Mouse (Mus musculus) limb, embryonic 11.5 days (tissue): Measurements from ENCODE around the gene Eif5a. TPM values are rescaled to one million over a fixed set of nuclear protein-coding genes. Genes with fewer than 3 reads are reported as not detected.

ENCODE experiments used
- ATAC-seq: fragments of 200-750 bp; cut with Nextera tagmentation; 2 replicates; pipeline ENCODE4 v1.8.0; 2017; ENCODE audit warnings: low read depth; ENCODE audit not compliant: insufficient number of reproducible peaks, low FRiP score, low TSS enrichment
- DNase-seq: peaks from one replicate; pipeline ENCODE4 v3.0.0-alpha.2; 2015; ENCODE audit warnings: low spot score
- H3K27ac ChIP-seq: fragments of 300-500 bp; sonication (generic); replicated peaks from 2 replicates; pipeline ENCODE4 v1.5.1; 2014; ENCODE audit warnings: low read depth, mild to moderate bottlenecking, low read length
- H3K27me3 ChIP-seq: fragments of 300-500 bp; sonication (generic); 2 replicates; pipeline ENCODE4 v1.6.1; 2014; ENCODE audit warnings: mild to moderate bottlenecking, low read length, mixed read lengths; ENCODE audit not compliant: control insufficient read depth, insufficient read depth
- H3K36me3 ChIP-seq: fragments of 300-500 bp; sonication (generic); 2 replicates; pipeline ENCODE4 v1.6.1; 2014; ENCODE audit warnings: mild to moderate bottlenecking, low read length, moderate library complexity, mixed read lengths; ENCODE audit not compliant: control insufficient read depth, insufficient read depth
- H3K4me1 ChIP-seq: fragments of 300-500 bp; sonication (generic); 2 replicates; pipeline ENCODE4 v1.6.1; 2014; ENCODE audit warnings: low read length, mixed read lengths; ENCODE audit not compliant: control insufficient read depth, insufficient read depth
- H3K4me2 ChIP-seq: fragments of 300-500 bp; sonication (generic); 2 replicates; pipeline ENCODE4 v1.6.1; 2014; ENCODE audit warnings: low read depth, mild to moderate bottlenecking, moderate library complexity; ENCODE audit not compliant: severe bottlenecking
- H3K4me3 ChIP-seq: fragments of 300-500 bp; sonication (generic); 2 replicates; pipeline ENCODE4 v1.5.1; 2014; ENCODE audit warnings: low read depth, low read length
- H3K9ac ChIP-seq: fragments of 300-500 bp; sonication (generic); 2 replicates; pipeline ENCODE4 v1.6.1; 2014; ENCODE audit warnings: mild to moderate bottlenecking, low read length
- H3K9me3 ChIP-seq: fragments of 300-500 bp; sonication (generic); 2 replicates; pipeline ENCODE4 v1.6.1; 2016; ENCODE audit warnings: low read length; ENCODE audit not compliant: control insufficient read depth
- WGBS: fragments of 180-500 bp; shearing (Covaris S2); extraction: QIAGEN DNeasy Blood & Tissue Kit; methylation state at CpG from one replicate; pipeline ENCODE4 v1.1.7; 2014; 5-methylcytosine and 5-hydroxymethylcytosine counted together
- microRNA-seq: library from miRNA; unstranded; fragments of <30 nt; microRNA quantifications from one replicate; pipeline ENCODE4, GENCODE M21; 2016
- polyA plus RNA-seq: library from polyadenylated mRNA; unstranded; fragments of >200 nt; fragmentation: Nextera tagmentation; extraction: Ambion mirVana; gene quantifications from 2 replicates; pipeline ENCODE4 v1.2.1, GENCODE M21; 2014

Gene Eif5a
- polyA plus RNA-seq, 1 experiment from 2014 or later: 2,370 TPM

- no peak overlapping the region for H3K9ac ChIP-seq
- H3K9me3 ChIP-seq: no peaks in the 10 kb centered on the region
- peaks cover 12% of the 10 kb centered on the region for H3K4me1 ChIP-seq
- H3K27ac ChIP-seq: no peak overlapping the region
- peak overlapping the region; percentile 26; the same call in 1 of the 2 replicates for H3K4me2 ChIP-seq
- 7% methylated on average over 12 of the region's 12 CpGs for WGBS
- DNase-seq (peak; percentile 91), ATAC-seq (no peak)
- no peak overlapping the region for H3K4me3 ChIP-seq
- no peaks in the 10 kb centered on the region for H3K27me3 ChIP-seq
- H3K36me3 ChIP-seq: no peaks in the 10 kb centered on the region
Observed at GRCm38 (mm10) chr11:69876867-69877266, 44.9 kb downstream of the Eif5a start.

GRCm38 (mm10) chr11:69876186-69876585 is 45.6 kb downstream of the Eif5a start:
- 66% methylated on average over 7 of the region's 7 CpGs for WGBS
- ATAC-seq: no peak
- H3K4me3 ChIP-seq: no peak overlapping the region
- no peaks in the 10 kb centered on the region for H3K27me3 ChIP-seq
- H3K9ac ChIP-seq: 0 out of 2 replicates have a peak overlapping the region, but pooled peaks have one; percentile 12
- DNase-seq: no peak
- 0 out of 2 replicates have a peak overlapping the region, but pooled peaks have one; percentile 8 for H3K27ac ChIP-seq
- no peak overlapping the region for H3K4me2 ChIP-seq
- no peaks in the 10 kb centered on the region for H3K9me3 ChIP-seq
- H3K4me1 ChIP-seq: peaks cover 12% of the 10 kb centered on the region
- no peaks in the 10 kb centered on the region for H3K36me3 ChIP-seq

GRCm38 (mm10) chr11:69872451-69872850 is 49.3 kb downstream of the Eif5a start:
- Histone ChIP-seq H3K4me3 (no peak overlapping the region), H3K9ac (no peak overlapping the region), H3K36me3 (no peaks in the 10 kb centered on the region), H3K4me1 (no peaks in the 10 kb centered on the region), H3K27me3 (no peaks in the 10 kb centered on the region), H3K9me3 (no peaks in the 10 kb centered on the region), H3K27ac (no peak overlapping the region), H3K4me2 (no peak overlapping the region)
- 70% methylated on average over 4 of the region's 4 CpGs for WGBS
- no peak for ATAC-seq
- no peak for DNase-seq

DNA sequence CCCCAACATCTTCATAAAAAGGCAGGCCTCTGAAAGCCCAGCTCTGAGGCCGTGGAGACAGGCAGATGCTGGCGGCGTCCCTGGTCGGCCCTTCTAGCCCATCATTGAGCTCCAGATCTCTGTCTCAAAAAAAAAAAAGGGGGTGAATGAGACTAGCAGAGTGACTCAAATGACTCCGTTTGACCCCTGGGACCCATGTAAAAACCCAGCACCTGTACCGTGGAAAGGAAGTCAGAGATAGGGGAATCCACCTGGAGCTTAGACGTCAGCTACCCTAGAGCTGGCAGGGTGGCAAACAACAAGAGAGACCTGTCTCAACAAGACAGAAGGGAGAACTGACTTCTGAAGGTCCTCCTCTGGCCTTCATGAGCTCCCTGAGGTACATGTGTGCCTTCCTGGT is 49.9 kb downstream of the Eif5a start:
- Histone ChIP-seq H3K9me3 (no peaks in the 10 kb centered on the region), H3K27ac (no peak overlapping the region), H3K36me3 (no peaks in the 10 kb centered on the region), H3K27me3 (no peaks in the 10 kb centered on the region), H3K4me3 (no peak overlapping the region), H3K9ac (no peak overlapping the region), H3K4me1 (no peaks in the 10 kb centered on the region), H3K4me2 (no peak overlapping the region)
- DNase-seq (no peak), ATAC-seq (no peak)
- 89% methylated on average over 7 of the region's 7 CpGs for WGBS

- no peak overlapping the region for H3K27ac ChIP-seq
- H3K9ac ChIP-seq: no peak overlapping the region
- ATAC-seq (no peak), DNase-seq (no peak)
- no peak overlapping the region for H3K4me3 ChIP-seq
- H3K4me1 ChIP-seq: no peaks in the 10 kb centered on the region
- no peaks in the 10 kb centered on the region for H3K27me3 ChIP-seq
- H3K9me3 ChIP-seq: no peaks in the 10 kb centered on the region
- no peaks in the 10 kb centered on the region for H3K36me3 ChIP-seq
- H3K4me2 ChIP-seq: no peak overlapping the region
- 91% methylated on average over 2 of the region's 2 CpGs for WGBS
Observed at GRCm38 (mm10) chr11:69870289-69871069, 51.3 kb downstream of the Eif5a start.

- Histone ChIP-seq H3K9me3 (no peaks in the 10 kb centered on the region), H3K4me1 (no peaks in the 10 kb centered on the region), H3K36me3 (no peaks in the 10 kb centered on the region), H3K27ac (no peak overlapping the region), H3K9ac (no peak overlapping the region), H3K4me3 (no peak overlapping the region), H3K27me3 (no peaks in the 10 kb centered on the region), H3K4me2 (no peak overlapping the region)
- ATAC-seq (no peak), DNase-seq (no peak)
- WGBS: 72% methylated on average over 9 of the region's 9 CpGs
Observed at GRCm38 (mm10) chr11:69867335-69867734, 54.4 kb downstream of the Eif5a start.

Small RNA genes within 50 kb of the gene (microRNA-seq; reads per million reads assigned to microRNA genes)
- gene Mir6924: not detected

Other genes starting within 250 kb of the Eif5a start
- gene Eif4a1, start 249.5 kb downstream of the Eif5a start, polyA plus RNA-seq: 759 and 892 TPM in 2 replicates
- 125 and 127 TPM in 2 replicates for gene Senp3, start 239.9 kb downstream of the Eif5a start, polyA plus RNA-seq
- not detected in 2 replicates for gene Tnfsf13, start 236.2 kb downstream of the Eif5a start, polyA plus RNA-seq
- 2.6 and 3.3 TPM in 2 replicates for gene Tnfsf12, start 226.1 kb downstream of the Eif5a start, polyA plus RNA-seq
- gene Tnfsfm13, start 225.9 kb downstream of the Eif5a start, polyA plus RNA-seq: 1.1 and 1.3 TPM in 2 replicates
- 64.0 and 78.3 TPM in 2 replicates for gene Polr2a, start 163.3 kb downstream of the Eif5a start, polyA plus RNA-seq
- 0.09 TPM in 1 of 2 replicates, not detected in the other for gene Slc35g3, start 160.0 kb downstream of the Eif5a start, polyA plus RNA-seq
- 0.96 and 1.1 TPM in 2 replicates for gene Zbtb4, start 156.0 kb downstream of the Eif5a start, polyA plus RNA-seq
- gene Chrnb1, start 126.0 kb downstream of the Eif5a start, polyA plus RNA-seq: 4.3 and 4.4 TPM in 2 replicates
- gene Fgf11, start 120.1 kb downstream of the Eif5a start, polyA plus RNA-seq: 0.36 and 0.67 TPM in 2 replicates
- gene Tmem102, start 116.3 kb downstream of the Eif5a start, polyA plus RNA-seq: 1.8 and 2.0 TPM in 2 replicates
- not detected in 2 replicates for gene Gm39566, start 106.7 kb downstream of the Eif5a start, polyA plus RNA-seq
- gene Spem2, start 103.5 kb downstream of the Eif5a start, polyA plus RNA-seq: not detected in 2 replicates
- 0.15 and 0.18 TPM in 2 replicates for gene Spem1, start 99.8 kb downstream of the Eif5a start, polyA plus RNA-seq
- 5.8 and 6.2 TPM in 2 replicates for gene Nlgn2, start 84.2 kb downstream of the Eif5a start, polyA plus RNA-seq
- gene Tmem256, start 83.4 kb downstream of the Eif5a start, polyA plus RNA-seq: 285 and 304 TPM in 2 replicates
- 115 TPM in 2 replicates for gene Plscr3, start 75.6 kb downstream of the Eif5a start, polyA plus RNA-seq
- gene Tnk1, start 63.2 kb downstream of the Eif5a start, polyA plus RNA-seq: 0.89 and 1.2 TPM in 2 replicates
- gene Tmem95, start 43.9 kb downstream of the Eif5a start, polyA plus RNA-seq: not detected in 2 replicates
- gene Kctd11, start 40.6 kb downstream of the Eif5a start, polyA plus RNA-seq: 3.7 and 4.3 TPM in 2 replicates
- gene Acap1, start 26.4 kb downstream of the Eif5a start, polyA plus RNA-seq: 0.72 and 0.78 TPM in 2 replicates
- gene 2810408A11Rik, start 21.0 kb downstream of the Eif5a start, polyA plus RNA-seq: 24.8 and 26.5 TPM in 2 replicates
- gene Neurl4, start 20.9 kb downstream of the Eif5a start, polyA plus RNA-seq: 15.3 and 15.5 TPM in 2 replicates
- gene Gps2, start 8.1 kb downstream of the Eif5a start, polyA plus RNA-seq: 90.8 and 94.0 TPM in 2 replicates
- gene Ybx2, start 13.8 kb upstream of the Eif5a start, polyA plus RNA-seq: 11.2 and 11.3 TPM in 2 replicates
- 21.0 and 22.7 TPM in 2 replicates for gene Slc2a4, start 26.2 kb upstream of the Eif5a start, polyA plus RNA-seq
- 12.7 and 13.2 TPM in 2 replicates for gene Cldn7, start 42.8 kb upstream of the Eif5a start, polyA plus RNA-seq
- 22.8 and 27.6 TPM in 2 replicates for gene Ctdnep1, start 59.2 kb upstream of the Eif5a start, polyA plus RNA-seq
- gene Elp5, start 60.6 kb upstream of the Eif5a start, polyA plus RNA-seq: 148 and 151 TPM in 2 replicates
- gene Gabarap, start 69.2 kb upstream of the Eif5a start, polyA plus RNA-seq: 397 and 432 TPM in 2 replicates
- gene Phf23, start 73.8 kb upstream of the Eif5a start, polyA plus RNA-seq: 56.1 and 64.9 TPM in 2 replicates
- gene Dvl2, start 78.6 kb upstream of the Eif5a start, polyA plus RNA-seq: 47.3 and 52.0 TPM in 2 replicates
- gene Acadvl, start 93.5 kb upstream of the Eif5a start, polyA plus RNA-seq: 52.9 and 53.5 TPM in 2 replicates
- 10.0 and 10.8 TPM in 2 replicates for gene Dlg4, start 95.0 kb upstream of the Eif5a start, polyA plus RNA-seq
- 1.0 and 1.6 TPM in 2 replicates for gene Asgr1, start 132.1 kb upstream of the Eif5a start, polyA plus RNA-seq
- not detected in 2 replicates for gene Asgr2, start 170.7 kb upstream of the Eif5a start, polyA plus RNA-seq
- 0.21 TPM in 1 of 2 replicates, not detected in the other for gene Mgl2, start 208.4 kb upstream of the Eif5a start, polyA plus RNA-seq
- gene Clec10a, start 234.2 kb upstream of the Eif5a start, polyA plus RNA-seq: not detected in 2 replicates